ENCODE assay signal across 28 mouse cellular contexts in the genomic region with DNA sequence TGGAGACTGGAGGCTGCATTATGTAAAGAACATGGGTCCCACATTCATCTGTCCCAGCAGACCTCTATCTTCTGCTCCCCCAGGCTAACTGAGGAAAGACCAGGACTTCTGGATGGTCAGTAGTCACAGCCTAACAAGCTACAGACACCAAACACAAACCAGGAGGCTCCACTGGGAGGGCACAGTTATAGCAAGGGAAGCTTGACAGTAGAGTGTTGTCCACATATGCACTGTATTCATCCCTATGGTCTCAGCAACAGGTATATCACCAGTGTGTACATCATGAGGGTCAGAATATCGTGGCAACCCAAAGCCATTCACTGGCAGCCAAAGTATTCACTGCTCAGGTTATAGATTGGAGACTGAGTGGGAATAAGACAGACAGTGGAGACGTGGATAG. TPM values are rescaled to one million over a fixed set of nuclear protein-coding genes. Genes with fewer than 3 reads are reported as not detected.
DNase-seq lines count a peak whose midpoint lies in the region; ATAC-seq and TF ChIP-seq lines count a peak whose summit lies in the region.
"Had no signal": no experiment of that assay in that cellular context is flagged by ENCODE, and none has a peak within 500 bp of the region (broad histone marks: within the 10 kb centered on the region; RNA-seq: fewer than 3 reads in every experiment).

No protein-coding gene starts in this region.

- 0 out of 2 replicates have a peak overlapping the region, but pooled peaks have one; percentile 11 for H3K27ac ChIP-seq in lung, embryonic 15.5 days
- H3K27ac ChIP-seq in neural tube, embryonic 13.5 days (replicated peaks) = peak overlapping the region; percentile 13; the same call in 1 of the 2 replicates
- 0 out of 2 replicates have a peak overlapping the region, but pooled peaks have one; percentile 14 for H3K27ac ChIP-seq in midbrain, embryonic 15.5 days
- H3K27ac ChIP-seq: heart, embryonic 13.5 days; stomach, embryonic 15.5 days had no signal

- H3K27me3 ChIP-seq in lung, embryonic 15.5 days = no peaks in the 10 kb centered on the region
- H3K27me3 ChIP-seq in neural tube, embryonic 13.5 days = no peaks in the 10 kb centered on the region
- no peaks in the 10 kb centered on the region for H3K27me3 ChIP-seq in midbrain, embryonic 15.5 days (replicated peaks)
- H3K27me3 ChIP-seq: heart, embryonic 13.5 days; kidney, embryonic 15.5 days; stomach, embryonic 15.5 days had no signal

- intact Hi-C loops in gastrocnemius, postnatal 36 days (cut with DNase I) = no loop called here

- TF ChIP-seq CTCF in lung, adult 2 months (IDR thresholded peaks at IDR 0.05; ENCODE audit: insufficient read depth, low read length) = no peak

- no peak for ATAC-seq in lung, embryonic 15.5 days (ENCODE audit: borderline replicate concordance, extremely low read depth, low FRiP score, low TSS enrichment)
- ATAC-seq in neural tube, embryonic 13.5 days (ENCODE audit: low read depth) = no peak
- no peak for ATAC-seq in midbrain, embryonic 15.5 days (replicated peaks)
- ATAC-seq: CD4-positive, CD25-positive, alpha-beta regulatory T cell, adult 4 months; forebrain, embryonic 16.5 days; liver, postnatal 0 days had no signal

- H3K9me3 ChIP-seq in lung, embryonic 15.5 days = no peaks in the 10 kb centered on the region
- H3K9me3 ChIP-seq in neural tube, embryonic 13.5 days = no peaks in the 10 kb centered on the region
- no peaks in the 10 kb centered on the region for H3K9me3 ChIP-seq in midbrain, embryonic 15.5 days
- H3K9me3 ChIP-seq: heart, embryonic 13.5 days; kidney, embryonic 15.5 days; stomach, embryonic 15.5 days had no signal

- no peak overlapping the region for H3K9ac ChIP-seq in lung, embryonic 15.5 days
- H3K9ac ChIP-seq in neural tube, embryonic 13.5 days = no peak overlapping the region
- no peak overlapping the region for H3K9ac ChIP-seq in midbrain, embryonic 15.5 days
- H3K9ac ChIP-seq: heart, embryonic 13.5 days; kidney, embryonic 15.5 days; liver, postnatal 0 days; stomach, embryonic 15.5 days had no signal

- DNase-seq in heart, adult 11 months = peak; percentile 76
- no peak for DNase-seq in heart, postnatal 4 days
- no peak for DNase-seq in lung, adult 2 months
- no peak for DNase-seq in neural tube, embryonic 10.5 days (ENCODE audit: extremely low spot score, low spot score)
- DNase-seq in gastrocnemius, postnatal 36 days = no peak
- DNase-seq: adrenal gland, postnatal 14 days; cerebellum, adult 9-10 months; gastrocnemius, postnatal 10 days; heart, adult 18-20 months; heart, postnatal 14 days; kidney, adult 11 months; kidney, postnatal 4 days; liver, postnatal 0 days; lung, postnatal 36 days; thymus, adult 18-20 months; thymus, postnatal 4 days had no signal

- H3K36me3 ChIP-seq in lung, embryonic 15.5 days = no peaks in the 10 kb centered on the region
- H3K36me3 ChIP-seq in neural tube, embryonic 13.5 days = no peaks in the 10 kb centered on the region
- H3K36me3 ChIP-seq in midbrain, embryonic 15.5 days (replicated peaks) = no peaks in the 10 kb centered on the region
- H3K36me3 ChIP-seq: stomach, embryonic 15.5 days had no signal

- TF ChIP-seq POLR2A in lung, adult 2 months (IDR thresholded peaks at IDR 0.05; ENCODE audit: borderline replicate concordance, extremely low read depth, low read depth, low read length) = no peak

- H3K4me1 ChIP-seq in lung, embryonic 15.5 days = peaks cover 77% of the 10 kb centered on the region
- peaks cover 9% of the 10 kb centered on the region for H3K4me1 ChIP-seq in lung, adult 2 months (ENCODE audit: control insufficient read depth, insufficient read depth, low read length)
- H3K4me1 ChIP-seq in neural tube, embryonic 13.5 days (replicated peaks) = peaks cover 89% of the 10 kb centered on the region
- peaks cover 63% of the 10 kb centered on the region for H3K4me1 ChIP-seq in midbrain, embryonic 15.5 days

- peak overlapping the region; percentile 5; the same call in 1 of the 2 replicates for H3K4me2 ChIP-seq in lung, embryonic 15.5 days
- peak overlapping the region; percentile 21; the same call in 1 of the 2 replicates for H3K4me2 ChIP-seq in neural tube, embryonic 13.5 days
- H3K4me2 ChIP-seq in midbrain, embryonic 15.5 days = no peak overlapping the region; the same call in 1 of the 2 replicates
- H3K4me2 ChIP-seq: heart, embryonic 13.5 days; kidney, embryonic 15.5 days; liver, embryonic 11.5 days; stomach, embryonic 15.5 days had no signal

- H3K4me3 ChIP-seq in lung, embryonic 15.5 days = no peak overlapping the region
- no peak overlapping the region for H3K4me3 ChIP-seq in lung, adult 2 months (replicated peaks; ENCODE audit: extremely low read depth, low read depth, low read length)
- no peak overlapping the region for H3K4me3 ChIP-seq in neural tube, embryonic 13.5 days
- no peak overlapping the region for H3K4me3 ChIP-seq in midbrain, embryonic 15.5 days
- H3K4me3 ChIP-seq: heart, embryonic 13.5 days; kidney, embryonic 15.5 days; megakaryocyte, embryonic 14.5 days; stomach, embryonic 15.5 days had no signal

- WGBS in lung, embryonic 15.5 days = 44% methylated on average over 2 of the region's 2 CpGs
- 57% methylated on average over 2 of the region's 2 CpGs for WGBS in lung, adult 2 months
- 67% methylated on average over 2 of the region's 2 CpGs for WGBS in neural tube, embryonic 13.5 days
- WGBS in midbrain, embryonic 15.5 days = 53% methylated on average over 2 of the region's 2 CpGs

RNA-seq across cellular contexts. Expression of a gene that starts 12.8 kb away (rescaled TPM):
- 1 to 10 TPM; 8.8 to 9.3 TPM for total RNA-seq in heart, postnatal 4 days (2021)
- polyA plus RNA-seq in lung, embryonic 15.5 days (2015; fragmentation: Nextera tagmentation; extraction: Ambion mirVana) = 29.2 and 29.9 TPM in 2 replicates
- polyA plus RNA-seq in lung, adult 2 months (2012; rRNA removed) = 22.2 and 23.4 TPM in 2 replicates
- polyA plus RNA-seq in neural tube, embryonic 13.5 days (2015; fragmentation: Nextera tagmentation; extraction: Ambion mirVana) = 11.5 and 14.4 TPM in 2 replicates
- 11.7 and 15.8 TPM in 2 replicates for polyA plus RNA-seq in midbrain, embryonic 15.5 days (2015; fragmentation: Nextera tagmentation; extraction: Ambion mirVana)
- 1 to 10 TPM; 3.7 to 3.8 TPM for total RNA-seq in gastrocnemius, postnatal 36 days (2021)
- total RNA-seq: common myeloid progenitor, adult 5-6 weeks; neutrophil, adult 5-6 weeks had no signal
